Mouse (Mus musculus) heart, postnatal 0 days (tissue): ENCODE measurements around the gene Tmem255a. TPM values are rescaled to one million over a fixed set of nuclear protein-coding genes. Genes with fewer than 3 reads are reported as not detected.

ENCODE experiments used
- ATAC-seq: fragments of 200-750 bp; cut with Nextera tagmentation; 2 replicates; pipeline ENCODE4 v1.8.0; 2017; ENCODE audit warnings: low read depth, moderate number of reproducible peaks, moderate library complexity; ENCODE audit not compliant: insufficient read depth
- DNase-seq: peaks from one replicate; pipeline ENCODE4 v3.0.0-alpha.2; 2016; ENCODE audit warnings: low spot score
- H3K27ac ChIP-seq: fragments of 300-500 bp; sonication (generic); 2 replicates; pipeline ENCODE4 v1.5.1; 2014; ENCODE audit warnings: low read depth, mild to moderate bottlenecking
- H3K27me3 ChIP-seq: fragments of 300-500 bp; sonication (generic); 2 replicates; pipeline ENCODE4 v1.6.1; 2014; ENCODE audit warnings: low read length, mixed read lengths; ENCODE audit not compliant: control insufficient read depth, insufficient read depth
- H3K36me3 ChIP-seq: fragments of 300-500 bp; sonication (generic); replicated peaks from 2 replicates; pipeline ENCODE4 v1.6.1; 2014; ENCODE audit warnings: low read length, mixed read lengths; ENCODE audit not compliant: control insufficient read depth, insufficient read depth
- H3K4me1 ChIP-seq: fragments of 300-500 bp; sonication (generic); 2 replicates; pipeline ENCODE4 v1.6.1; 2014; ENCODE audit warnings: antibody characterized with exemption; ENCODE audit not compliant: control insufficient read depth, insufficient read depth
- H3K4me2 ChIP-seq: fragments of 300-500 bp; sonication (generic); 2 replicates; pipeline ENCODE4 v1.6.1; 2014; ENCODE audit warnings: low read depth, mild to moderate bottlenecking, low read length, moderate library complexity
- H3K4me3 ChIP-seq: fragments of 300-500 bp; sonication (generic); 2 replicates; pipeline ENCODE4 v1.5.1; 2014; ENCODE audit warnings: low read depth, low read length
- H3K9ac ChIP-seq: fragments of 300-500 bp; sonication (generic); replicated peaks from 2 replicates; pipeline ENCODE4 v1.6.1; 2014; ENCODE audit warnings: low read depth, low read length, mixed read lengths
- H3K9me3 ChIP-seq: fragments of 300-500 bp; sonication (generic); replicated peaks from 2 replicates; pipeline ENCODE4 v1.6.1; 2016; ENCODE audit warnings: low read length; ENCODE audit not compliant: control insufficient read depth
- CTCF ChIP-seq: IDR thresholded peaks from 2 replicates; pipeline ENCODE4 v1.5.1; 2016; ENCODE audit warnings: antibody characterized with exemption, control low read depth, low read depth
- EP300 ChIP-seq: IDR thresholded peaks from 2 replicates; pipeline ENCODE4 v1.6.1; 2016; ENCODE audit warnings: antibody characterized with exemption, low read depth
- WGBS: fragments of 180-500 bp; shearing (Covaris S2); extraction: QIAGEN DNeasy Blood & Tissue Kit; methylation state at CpG from one replicate; pipeline ENCODE4 v1.1.7; 2014; 5-methylcytosine and 5-hydroxymethylcytosine counted together
- polyA plus RNA-seq: library from polyadenylated mRNA; unstranded; fragments of >200 nt; fragmentation: Nextera tagmentation; extraction: Ambion mirVana; gene quantifications from 2 replicates; pipeline ENCODE4 v1.2.1, GENCODE M21; 2015
- total RNA-seq: library from RNA; depleted of rRNA; stranded (reverse); fragments of >200 nt; gene quantifications from 2 replicates; pipeline ENCODE4 v1.2.3, GENCODE M21; 2014; ENCODE audit warnings: low replicate concordance

The Tmem255a gene
- total and polyA plus RNA-seq, 2 experiments from 2014 or later = 23.0 to 31.9 TPM

DNA sequence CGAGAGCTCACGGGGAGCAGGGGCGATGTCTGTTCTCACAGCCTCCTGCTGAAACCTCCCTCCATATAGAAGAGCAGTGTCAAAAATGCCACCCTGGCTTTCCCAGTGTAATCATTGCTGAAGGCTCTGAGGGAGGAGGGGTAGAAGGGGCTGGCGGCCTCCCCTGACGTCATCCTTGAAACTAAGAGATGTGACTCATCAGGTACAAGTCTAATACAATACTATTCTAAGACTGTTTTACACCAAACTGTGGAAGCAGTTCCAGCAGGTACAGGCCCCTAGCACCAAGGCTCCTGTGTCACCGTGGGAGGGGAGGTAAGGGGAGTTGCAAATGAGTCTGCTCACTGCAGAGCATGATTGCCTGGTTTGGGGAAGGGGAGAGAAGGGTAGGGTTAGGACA is 5.1 kb downstream of the Tmem255a start:
- Histone ChIP-seq H3K4me2 (no peak overlapping the region), H3K9ac (no peak overlapping the region), H3K4me1 (no peaks in the 10 kb centered on the region), H3K4me3 (no peak overlapping the region), H3K27ac (no peak overlapping the region), H3K9me3 (no peaks in the 10 kb centered on the region), H3K27me3 (0 out of 2 replicates have a peak, but pooled peaks cover 4% of the 10 kb centered on the region), H3K36me3 (no peaks in the 10 kb centered on the region)
- WGBS = 43% methylated on average over 6 of the region's 6 CpGs
- TF ChIP-seq EP300 = no peak
- TF ChIP-seq CTCF = no peak
- DNase-seq (no peak), ATAC-seq (no peak)

DNA sequence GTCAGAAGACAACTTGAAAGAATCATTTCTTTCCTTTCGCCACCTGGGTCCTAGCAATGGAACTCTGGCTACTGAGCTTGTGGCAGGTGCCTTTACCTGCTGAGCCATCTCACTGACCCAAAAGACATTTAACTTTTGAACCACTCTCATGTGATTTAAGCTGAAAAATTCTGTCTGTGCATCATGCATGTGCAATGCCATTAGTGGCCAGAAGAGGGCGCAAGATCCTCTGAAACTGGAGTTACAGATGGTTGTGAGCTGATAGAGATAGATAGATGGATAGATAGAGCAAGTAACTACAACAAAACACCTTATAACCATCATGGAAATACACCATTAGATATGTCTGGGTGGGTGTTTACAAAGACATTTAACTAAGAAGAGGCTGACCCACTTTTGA is 14.5 kb downstream of the Tmem255a start:
- no peak for DNase-seq
- no peak for ATAC-seq
- no peaks in the 10 kb centered on the region for H3K36me3 ChIP-seq
- 34% methylated on average over 2 of the region's 2 CpGs for WGBS
- no peak overlapping the region for H3K9ac ChIP-seq
- no peak overlapping the region for H3K4me2 ChIP-seq
- no peaks in the 10 kb centered on the region for H3K27me3 ChIP-seq
- no peak overlapping the region for H3K27ac ChIP-seq
- no peaks in the 10 kb centered on the region for H3K4me1 ChIP-seq
- H3K4me3 ChIP-seq = no peak overlapping the region
- TF ChIP-seq CTCF (peak; percentile 48), EP300 (no peak)
- no peaks in the 10 kb centered on the region for H3K9me3 ChIP-seq

DNA sequence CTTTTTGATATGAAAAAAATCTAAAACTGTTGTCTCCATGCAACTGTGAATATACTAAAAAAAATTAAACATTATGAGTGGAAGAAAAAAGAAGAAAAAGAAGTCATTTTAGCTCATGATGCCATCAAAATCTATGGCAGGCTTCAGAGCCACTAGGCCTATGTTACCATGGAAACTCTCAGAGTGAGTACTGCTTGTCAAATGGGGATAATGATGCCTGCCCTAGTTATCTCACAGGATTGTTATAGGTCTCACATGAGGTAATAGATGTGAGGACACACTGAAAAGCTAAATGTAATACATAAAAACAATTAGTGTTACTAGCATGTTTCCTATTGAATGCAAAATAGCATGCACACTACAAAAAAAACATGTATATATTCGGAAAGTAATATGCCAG is 22.4 kb downstream of the Tmem255a start:
- TF ChIP-seq CTCF (no peak), EP300 (no peak)
- no peaks in the 10 kb centered on the region for H3K4me1 ChIP-seq
- H3K9ac ChIP-seq = no peak overlapping the region
- ATAC-seq = no peak
- no peaks in the 10 kb centered on the region for H3K27me3 ChIP-seq
- no peak overlapping the region for H3K27ac ChIP-seq
- H3K9me3 ChIP-seq = no peaks in the 10 kb centered on the region
- WGBS = 71% methylated on average over 1 of the region's 1 CpGs
- no peak for DNase-seq
- H3K36me3 ChIP-seq = no peaks in the 10 kb centered on the region
- no peak overlapping the region for H3K4me2 ChIP-seq
- no peak overlapping the region for H3K4me3 ChIP-seq

DNA sequence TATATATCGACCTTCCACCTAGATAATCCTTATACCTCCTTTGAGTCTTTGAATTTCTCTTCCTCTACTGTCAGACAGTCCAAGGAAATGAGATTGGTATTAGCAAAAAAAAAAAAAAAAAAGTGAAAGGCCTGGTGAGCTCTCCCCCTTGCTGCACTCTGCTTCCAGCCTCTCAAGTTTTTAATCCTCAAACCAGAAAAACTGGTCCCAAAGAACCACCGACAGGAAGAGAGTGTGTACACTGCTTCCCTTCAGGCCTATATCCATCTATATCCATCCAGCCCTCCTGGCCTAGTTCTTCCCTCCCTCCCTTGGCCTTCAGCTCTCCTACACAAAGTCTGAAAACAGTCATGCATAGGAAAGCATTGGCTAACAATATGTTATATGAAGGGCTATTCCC is 29.5 kb downstream of the Tmem255a start:
- DNase-seq = no peak
- Histone ChIP-seq H3K4me2 (no peak overlapping the region), H3K27ac (no peak overlapping the region), H3K9ac (no peak overlapping the region), H3K36me3 (no peaks in the 10 kb centered on the region), H3K9me3 (no peaks in the 10 kb centered on the region), H3K4me1 (no peaks in the 10 kb centered on the region), H3K27me3 (no peaks in the 10 kb centered on the region), H3K4me3 (no peak overlapping the region)
- ATAC-seq = no peak
- TF ChIP-seq CTCF = no peak
- no peak for TF ChIP-seq EP300
- 48% methylated on average over 2 of the region's 2 CpGs for WGBS

DNA sequence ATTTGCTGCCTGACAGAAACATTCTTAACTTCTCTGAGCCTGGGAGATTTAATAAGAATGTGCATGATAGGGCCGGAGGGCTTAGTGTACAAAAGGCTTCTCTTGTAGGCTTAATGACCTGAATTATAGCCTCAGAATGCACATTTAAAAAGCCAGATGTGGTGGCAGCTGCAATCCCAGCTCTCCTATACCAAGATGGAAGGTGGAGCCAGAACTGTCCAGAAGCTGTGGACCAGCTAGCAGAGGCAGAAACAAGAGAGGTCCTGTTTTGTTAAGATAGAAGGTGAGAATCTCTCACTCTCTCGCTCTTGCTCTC is 34.6 kb downstream of the Tmem255a start:
- DNase-seq = no peak
- Histone ChIP-seq H3K27me3 (no peaks in the 10 kb centered on the region), H3K9me3 (no peaks in the 10 kb centered on the region), H3K4me1 (no peaks in the 10 kb centered on the region), H3K36me3 (no peaks in the 10 kb centered on the region), H3K9ac (no peak overlapping the region), H3K27ac (no peak overlapping the region), H3K4me2 (no peak overlapping the region), H3K4me3 (no peak overlapping the region)
- WGBS = 82% methylated on average over 2 of the region's 2 CpGs
- no peak for TF ChIP-seq CTCF
- TF ChIP-seq EP300 = no peak
- ATAC-seq = no peak

DNA sequence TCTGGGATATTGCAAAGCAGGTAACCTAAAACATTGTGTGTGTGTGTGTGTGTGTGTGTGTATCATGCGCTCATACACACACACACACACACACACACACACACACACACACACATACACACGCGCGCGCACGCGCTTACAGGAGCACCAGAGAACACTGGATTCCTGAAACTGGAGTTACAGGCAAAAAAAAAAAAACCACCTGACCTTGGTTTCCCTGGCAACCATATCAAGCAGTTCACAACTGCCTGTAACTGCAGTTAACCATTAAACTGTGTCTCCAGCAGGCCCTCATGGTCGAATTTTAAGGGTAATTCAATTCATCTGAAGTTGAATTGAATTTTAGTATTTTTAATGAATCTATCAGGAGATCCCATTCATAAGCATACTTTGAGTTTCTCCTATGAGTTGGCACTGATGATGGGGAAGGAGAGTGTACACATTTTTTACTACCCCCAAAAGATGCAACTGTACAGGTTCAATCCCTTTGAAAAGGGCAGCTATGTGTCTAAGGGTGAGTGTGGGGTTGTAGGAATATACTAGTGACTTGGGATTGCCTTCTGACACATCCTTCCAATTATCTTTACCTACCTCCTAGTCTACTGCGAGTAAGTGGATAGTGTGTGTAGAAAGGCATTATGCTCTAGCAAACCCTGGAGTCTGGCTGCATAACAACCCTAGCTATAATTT is 35.1 kb downstream of the Tmem255a start:
- Histone ChIP-seq H3K36me3 (no peaks in the 10 kb centered on the region), H3K27ac (no peak overlapping the region), H3K9ac (no peak overlapping the region), H3K4me2 (no peak overlapping the region), H3K9me3 (no peaks in the 10 kb centered on the region), H3K27me3 (no peaks in the 10 kb centered on the region), H3K4me3 (no peak overlapping the region), H3K4me1 (no peaks in the 10 kb centered on the region)
- no peak for TF ChIP-seq CTCF
- no peak for TF ChIP-seq EP300
- 83% methylated on average over 9 of the region's 9 CpGs for WGBS
- ATAC-seq (no peak), DNase-seq (no peak)
